Comparison of ENCODE assay signal across 8 mouse cellular contexts in the genomic region with DNA sequence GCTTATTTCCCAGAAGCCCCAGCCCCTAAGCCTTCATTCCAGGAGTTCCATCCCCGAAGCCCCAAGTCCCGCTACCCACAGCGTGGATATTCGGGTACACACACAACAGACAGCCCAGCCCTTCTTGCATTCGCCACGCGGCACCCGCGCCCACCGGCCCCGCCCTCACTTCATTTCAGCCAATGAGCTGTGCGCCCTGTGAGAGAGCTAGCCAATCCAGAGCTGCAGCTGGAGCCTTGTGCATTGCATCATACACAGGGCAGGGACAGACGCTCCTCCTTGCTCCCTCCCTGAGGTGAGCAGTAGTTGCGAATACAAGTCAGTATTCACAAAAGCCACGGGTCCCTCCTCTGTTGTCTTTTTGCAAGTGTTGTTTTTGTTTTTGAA. TPM values are rescaled to one million over a fixed set of nuclear protein-coding genes. Genes with fewer than 3 reads are reported as not detected.
DNase-seq lines count a peak whose midpoint lies in the region; ATAC-seq lines count a peak whose summit lies in the region.

Gene Pycr1 (minus strand): TSS at position 169 of the 387 bp plus-strand sequence.

- peak within 1 kb of the TSS; percentile 94 for H3K4me2 ChIP-seq in hindbrain, embryonic 16.5 days (ENCODE audit: low read length)

- peaks cover 3% of the 10 kb centered on the region; the same call in 1 of the 2 replicates for H3K27me3 ChIP-seq in hindbrain, embryonic 16.5 days (replicated peaks; ENCODE audit: control insufficient read depth, insufficient read depth, low read length)

- no peaks in the 10 kb centered on the region for H3K9me3 ChIP-seq in hindbrain, embryonic 16.5 days (ENCODE audit: control insufficient read depth, low read length)

- no peaks in the 10 kb centered on the region for H3K36me3 ChIP-seq in hindbrain, embryonic 16.5 days (ENCODE audit: control insufficient read depth, insufficient read depth, low read length)
- H3K36me3 ChIP-seq in macrophage (ENCODE audit: inconsistent target): no peaks in the 10 kb centered on the region

- H3K79me2 ChIP-seq in macrophage (ENCODE audit: inconsistent target): no peaks in the 10 kb centered on the region

- DNase-seq in R1 (ENCODE audit: low read depth, low spot score): peak; percentile 97
- peak; percentile 94 to 96 for DNase-seq in cerebellum, postnatal 25 days
- peak; percentile 92 to 95 for DNase-seq in frontal cortex, postnatal 36 days (ENCODE audit: low spot score in 2 of 2)
- DNase-seq in left cerebral cortex, adult 18-20 months (ENCODE audit: low spot score in 2 of 2): peak; percentile 91 to 95
- peak; percentile 95 for DNase-seq in right cerebral cortex, adult 18-20 months
- DNase-seq in urinary bladder, postnatal 10 days (ENCODE audit: low spot score): peak; percentile 77

- H3K9ac ChIP-seq in hindbrain, embryonic 16.5 days (ENCODE audit: low read depth, low read length): peak within 1 kb of the TSS; percentile 78

- peaks cover 15% of the 10 kb centered on the region for H3K4me1 ChIP-seq in hindbrain, embryonic 16.5 days (ENCODE audit: control insufficient read depth, insufficient read depth, low read depth, low read length)

- H3K27ac ChIP-seq in hindbrain, embryonic 16.5 days (ENCODE audit: low read depth, low read length): no peak within 1 kb of the TSS; the same call in 1 of the 2 replicates
- no peak within 1 kb of the TSS for H3K27ac ChIP-seq in macrophage

- ATAC-seq in hindbrain, embryonic 16.5 days: peak; percentile 100

- 0% methylated on average over 15 of the region's 15 CpGs for WGBS in hindbrain, embryonic 16.5 days
- 0% methylated on average over 15 of the region's 15 CpGs for WGBS in macrophage (ENCODE audit: missing documents)

- peak within 1 kb of the TSS; percentile 59 for H3K4me3 ChIP-seq in hindbrain, embryonic 16.5 days (ENCODE audit: low read length)
- H3K4me3 ChIP-seq in macrophage (ENCODE audit: inconsistent target): peak within 1 kb of the TSS; percentile 34

RNA-seq across cellular contexts. Expression of gene Pycr1, which starts in this region (rescaled TPM):
- 18.0 and 20.0 TPM in 2 replicates for polyA plus RNA-seq in hindbrain, embryonic 16.5 days (2015; fragmentation: Nextera tagmentation; extraction: Ambion mirVana)
- total RNA-seq in left cerebral cortex, adult 18-20 months (2021): 1 to 10 TPM; 1.0 to 1.6 TPM
- 1 to 10 TPM in 1 of 26 experiments, under 1 TPM in 1, not detected in 24; 0.36 to 6.1 TPM for total RNA-seq in macrophage (2018; cell fraction: chromatin; rRNA removed)
- under 1 TPM in 11 of 26 experiments, not detected in 15; 0.08 to 0.61 (median 0.15) TPM for total RNA-seq in macrophage (2018; cell fraction: cytosol; rRNA removed)
- total RNA-seq in macrophage (2018; cell fraction: nucleus; rRNA removed): under 1 TPM in 2 of 26 experiments, not detected in 24; 0.40 to 0.50 TPM
- polyA plus RNA-seq in macrophage (2018): not detected in 3 replicates

Comparison
In these comparisons a context has a peak if more than half of its experiments do, and no peak if none do; other contexts are left out.
1. RNA of gene Pycr1 (polyA plus RNA-seq): 18.0 to 20.0 TPM in hindbrain, embryonic 16.5 days; not detected in macrophage; every median in the first group is over 10 times any median in the second.
2. Peak in every context shown above with its lines, with median percentiles within 50 percentile points of each other: DNase-seq.